Mouse (Mus musculus) monocyte, adult 2 months (primary cell): ENCODE measurements around the gene Ap5z1.
A peak's percentile ranks its signal among the peaks of the same experiment; 100 is the strongest.

Experiments
- DNase-seq, 2 experiments: peaks; one replicate each; pipeline ENCODE4 v3.0.0; 2022; ENCODE audit warnings: low spot score in 2 of 2, low read depth in 1 of 2

The Ap5z1 gene

GRCm38 (mm10) chr5:142463461-142464454 is at the start of gene Ap5z1:
Gene Ap5z1 (plus strand): TSS chr5:142463944.
- peak; percentile 87 to 88 for DNase-seq

- DNase-seq = no peak
Observed at GRCm38 (mm10) chr5:142415401-142415800, 48.3 kb upstream of the Ap5z1 start.

- no peak for DNase-seq
Observed at GRCm38 (mm10) chr5:142416070-142416775, 47.5 kb upstream of the Ap5z1 start.

GRCm38 (mm10) chr5:142417104-142417503 is 46.6 kb upstream of the Ap5z1 start:
- no peak for DNase-seq

- DNase-seq = no peak
Observed at GRCm38 (mm10) chr5:142417876-142418275, 45.9 kb upstream of the Ap5z1 start.

- no peak for DNase-seq
Observed at GRCm38 (mm10) chr5:142418419-142418818, 45.3 kb upstream of the Ap5z1 start.

GRCm38 (mm10) chr5:142420317-142420716 is 43.4 kb upstream of the Ap5z1 start:
- DNase-seq = no peak

- DNase-seq = no peak
Observed at GRCm38 (mm10) chr5:142420920-142421319, 42.8 kb upstream of the Ap5z1 start.

GRCm38 (mm10) chr5:142421886-142422285 is 41.9 kb upstream of the Ap5z1 start:
- no peak for DNase-seq

GRCm38 (mm10) chr5:142423141-142423540 is 40.6 kb upstream of the Ap5z1 start:
- DNase-seq = no peak

GRCm38 (mm10) chr5:142423701-142424100 is 40.0 kb upstream of the Ap5z1 start:
- DNase-seq = no peak

GRCm38 (mm10) chr5:142424627-142425349 is 39.0 kb upstream of the Ap5z1 start:
- peak in 1 of 2 experiments; percentile 54 for DNase-seq

- no peak for DNase-seq
Observed at GRCm38 (mm10) chr5:142426476-142426875, 37.3 kb upstream of the Ap5z1 start.

GRCm38 (mm10) chr5:142427876-142428275 is 35.9 kb upstream of the Ap5z1 start:
- DNase-seq = no peak

- no peak for DNase-seq
Observed at GRCm38 (mm10) chr5:142428691-142429090, 35.1 kb upstream of the Ap5z1 start.

GRCm38 (mm10) chr5:142431029-142431428 is 32.7 kb upstream of the Ap5z1 start:
- no peak for DNase-seq

GRCm38 (mm10) chr5:142431811-142432434 is 31.8 kb upstream of the Ap5z1 start:
- DNase-seq = no peak

GRCm38 (mm10) chr5:142432695-142433094 is 31.0 kb upstream of the Ap5z1 start:
- DNase-seq = no peak

- no peak for DNase-seq
Observed at GRCm38 (mm10) chr5:142434052-142434451, 29.7 kb upstream of the Ap5z1 start.

- no peak for DNase-seq
Observed at GRCm38 (mm10) chr5:142435736-142436135, 28.0 kb upstream of the Ap5z1 start.

- DNase-seq = no peak
Observed at GRCm38 (mm10) chr5:142438380-142438938, 25.3 kb upstream of the Ap5z1 start.
